Comparison of ENCODE assay signal across 11 mouse cellular contexts in genomic region chr16:29972741-29973141, GRCm38 (mm10).
DNase-seq lines count a peak whose midpoint lies in the region; ATAC-seq and TF ChIP-seq lines count a peak whose summit lies in the region.
"Had no signal": no experiment of that assay in that cellular context is flagged by ENCODE, and none has a peak within 500 bp of the region (broad histone marks: within the 10 kb centered on the region; RNA-seq: fewer than 3 reads in every experiment).

No protein-coding gene starts in this region.

- H3K9ac ChIP-seq in kidney, embryonic 15.5 days: no peak overlapping the region
- no peak overlapping the region for H3K9ac ChIP-seq in liver, embryonic 16.5 days (ENCODE audit: low read depth, low read length)
- H3K9ac ChIP-seq: forebrain, postnatal 0 days; hindbrain, embryonic 12.5 days had no signal

- H3K9me3 ChIP-seq in kidney, embryonic 15.5 days (replicated peaks): no peaks in the 10 kb centered on the region
- no peaks in the 10 kb centered on the region for H3K9me3 ChIP-seq in E14TG2a.4 (ENCODE audit: low read length)
- H3K9me3 ChIP-seq in liver, embryonic 16.5 days (replicated peaks; ENCODE audit: control insufficient read depth, low read length): no peaks in the 10 kb centered on the region
- H3K9me3 ChIP-seq: hindbrain, embryonic 12.5 days had no signal

- TF ChIP-seq CTCF in E14TG2a.4 (conservative IDR thresholded peaks at IDR 0.05; ENCODE audit: low read length): no peak

- no peak overlapping the region for H3K4me3 ChIP-seq in kidney, embryonic 15.5 days (replicated peaks)
- 0 out of 2 replicates have a peak overlapping the region, but pooled peaks have one; percentile 8 for H3K4me3 ChIP-seq in E14TG2a.4 (replicated peaks; ENCODE audit: low read length)
- H3K4me3 ChIP-seq in liver, embryonic 16.5 days (ENCODE audit: low read depth, low read length): no peak overlapping the region
- H3K4me3 ChIP-seq: heart, adult 2 months; hindbrain, embryonic 12.5 days had no signal

- WGBS in kidney, embryonic 15.5 days: 18% methylated on average over 1 of the region's 1 CpGs
- WGBS in liver, embryonic 16.5 days (ENCODE audit: insufficient replicate concordance): 59% methylated on average over 1 of the region's 1 CpGs

- H3K36me3 ChIP-seq in kidney, embryonic 15.5 days: no peaks in the 10 kb centered on the region
- H3K36me3 ChIP-seq in E14TG2a.4 (ENCODE audit: insufficient read depth, low read length): no peaks in the 10 kb centered on the region
- H3K36me3 ChIP-seq in liver, embryonic 16.5 days (ENCODE audit: control insufficient read depth, insufficient read depth): no peaks in the 10 kb centered on the region
- H3K36me3 ChIP-seq: hindbrain, embryonic 12.5 days had no signal

- DNase-seq in kidney, adult 11 months: no peak
- peak; percentile 88 for DNase-seq in ZHBTc4 (ENCODE audit: low read depth, low spot score)
- no peak for DNase-seq in frontal cortex, postnatal 14 days (ENCODE audit: low spot score in 2 of 2)
- DNase-seq in frontal cortex, postnatal 25 days (ENCODE audit: low spot score in 2 of 2): no peak
- DNase-seq: forebrain, postnatal 0 days; heart, adult 2 months; lung, postnatal 10 days had no signal

- peaks cover 40% of the 10 kb centered on the region for H3K4me1 ChIP-seq in kidney, embryonic 15.5 days
- peaks cover 57% of the 10 kb centered on the region for H3K4me1 ChIP-seq in E14TG2a.4 (replicated peaks; ENCODE audit: low read depth, low read length)
- peaks cover 4% of the 10 kb centered on the region for H3K4me1 ChIP-seq in liver, embryonic 16.5 days (ENCODE audit: control insufficient read depth, low read depth, low read length)

- ATAC-seq in kidney, embryonic 15.5 days (replicated peaks; ENCODE audit: low FRiP score): peak; percentile 91
- peak; percentile 37; the same call in 1 of the 2 replicates for ATAC-seq in liver, embryonic 16.5 days (ENCODE audit: low read depth)
- ATAC-seq: forebrain, postnatal 0 days had no signal

- no peaks in the 10 kb centered on the region for H3K27me3 ChIP-seq in kidney, embryonic 15.5 days
- peaks cover 3% of the 10 kb centered on the region; the same call in 1 of the 2 replicates for H3K27me3 ChIP-seq in E14TG2a.4 (ENCODE audit: insufficient read depth, low read length)
- no peaks in the 10 kb centered on the region for H3K27me3 ChIP-seq in liver, embryonic 16.5 days (ENCODE audit: control insufficient read depth, insufficient read depth, low read depth, low read length)

- peak overlapping the region; percentile 60 for H3K27ac ChIP-seq in kidney, embryonic 15.5 days
- 0 out of 2 replicates have a peak overlapping the region, but pooled peaks have one; percentile 11 for H3K27ac ChIP-seq in liver, embryonic 16.5 days (ENCODE audit: low read length)
- H3K27ac ChIP-seq: heart, adult 2 months; hindbrain, embryonic 12.5 days had no signal

- H3K4me2 ChIP-seq in kidney, embryonic 15.5 days: no peak overlapping the region
- no peak overlapping the region for H3K4me2 ChIP-seq in liver, embryonic 16.5 days (ENCODE audit: low read depth, low read length)
- H3K4me2 ChIP-seq: hindbrain, embryonic 12.5 days had no signal
